Comparison of ENCODE assay signal across 10 mouse cellular contexts in the genomic region with DNA sequence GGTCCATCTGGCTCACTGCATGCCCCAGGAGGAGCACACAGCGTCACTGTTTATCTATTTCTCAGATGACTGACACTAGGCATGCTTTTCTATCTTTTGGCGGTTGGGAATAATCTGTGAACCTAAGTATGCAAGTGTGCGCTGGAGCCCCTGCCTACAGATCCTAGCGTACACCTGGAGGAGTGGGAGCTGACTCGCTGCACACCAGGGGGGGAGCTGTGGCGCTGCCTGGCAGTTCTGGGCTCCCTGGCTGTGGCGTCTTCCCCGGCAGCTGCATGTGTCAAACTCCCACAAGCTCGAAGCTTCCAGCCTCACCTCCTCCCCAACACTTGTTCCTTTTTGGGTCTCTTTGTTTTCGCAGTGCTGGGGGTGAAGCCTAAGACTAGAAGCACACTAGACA. TPM values are rescaled to one million over a fixed set of nuclear protein-coding genes. Genes with fewer than 3 reads are reported as not detected.
DNase-seq lines count a peak whose midpoint lies in the region; ATAC-seq and TF ChIP-seq lines count a peak whose summit lies in the region.
"Had no signal": no experiment of that assay in that cellular context is flagged by ENCODE, and none has a peak within 500 bp of the region (broad histone marks: within the 10 kb centered on the region; RNA-seq: fewer than 3 reads in every experiment).

No protein-coding gene starts in this region.

- no peak for TF ChIP-seq CTCF in testis, adult 2 months (IDR thresholded peaks at IDR 0.05; ENCODE audit: control insufficient read depth, insufficient read depth, insufficient replicate concordance, low read depth, low read length)

- H3K9ac ChIP-seq in heart, embryonic 13.5 days: no peak overlapping the region

- intact Hi-C loops in heart, postnatal 14 days (cut with DNase I): no loop called here
- intact Hi-C loops in left cerebral cortex, postnatal 14 days (cut with DNase I): loop anchor here (5.0 kb wide), 1 partner anchor 84 kb away; no protein-coding TSS in a partner anchor

- no peak for TF ChIP-seq POLR2A in testis, adult 2 months (IDR thresholded peaks at IDR 0.05; ENCODE audit: control insufficient read depth, low read depth, low read length)

- H3K36me3 ChIP-seq in heart, embryonic 13.5 days: peaks cover 8% of the 10 kb centered on the region; the same call in 1 of the 2 replicates
- no peaks in the 10 kb centered on the region for H3K36me3 ChIP-seq in testis, adult 2 months (ENCODE audit: control insufficient read depth, insufficient read depth, low read length)

- H3K27ac ChIP-seq in heart, embryonic 13.5 days (replicated peaks): no peak overlapping the region
- H3K27ac ChIP-seq in testis, adult 2 months (ENCODE audit: control insufficient read depth, insufficient read depth, low read depth, low read length): peak overlapping the region; percentile 27; the same call in 1 of the 2 replicates

- no peak overlapping the region for H3K4me3 ChIP-seq in heart, embryonic 13.5 days
- H3K4me3 ChIP-seq in testis, adult 2 months (ENCODE audit: control insufficient read depth, low read depth, low read length): no peak overlapping the region
- H3K4me3 ChIP-seq: erythroblast, embryonic 14.5 days had no signal

- H3K4me1 ChIP-seq in heart, embryonic 13.5 days: peaks cover 65% of the 10 kb centered on the region
- H3K4me1 ChIP-seq in testis, adult 2 months (ENCODE audit: control insufficient read depth, insufficient read depth, low read length): peaks cover 15% of the 10 kb centered on the region

- no peaks in the 10 kb centered on the region; the same call in 1 of the 2 replicates for H3K27me3 ChIP-seq in heart, embryonic 13.5 days (replicated peaks)
- H3K27me3 ChIP-seq in testis, adult 2 months (ENCODE audit: control insufficient read depth, insufficient read depth, low read length): no peaks in the 10 kb centered on the region

- peak overlapping the region; percentile 30 for H3K4me2 ChIP-seq in heart, embryonic 13.5 days

- ATAC-seq in heart, embryonic 13.5 days (ENCODE audit: extremely low read depth, insufficient number of reproducible peaks, low FRiP score, low TSS enrichment): no peak

- no peak for DNase-seq in heart, postnatal 14 days
- DNase-seq in thymus, postnatal 0 days (ENCODE audit: low spot score): peak; percentile 24
- DNase-seq in thymus, adult 18-20 months: no peak
- DNase-seq in left cerebral cortex, postnatal 14 days (ENCODE audit: low spot score in 2 of 2): peak; percentile 82 to 90
- DNase-seq in urinary bladder, postnatal 14 days (ENCODE audit: low spot score): no peak
- no peak for DNase-seq in T-cell, adult 2 months (ENCODE audit: low spot score)
- DNase-seq: adrenal gland, postnatal 10 days had no signal

- 45% methylated on average over 10 of the region's 10 CpGs for WGBS in heart, embryonic 13.5 days

- no peaks in the 10 kb centered on the region for H3K9me3 ChIP-seq in heart, embryonic 13.5 days

RNA-seq across cellular contexts. Expression of a gene that starts 21.5 kb away (rescaled TPM):
- polyA plus RNA-seq in heart, embryonic 13.5 days (2015; fragmentation: Nextera tagmentation; extraction: Ambion mirVana): 9.7 and 12.4 TPM in 2 replicates
- total RNA-seq in heart, postnatal 14 days (2021): 1 to 10 TPM; 7.7 to 9.5 TPM
- 7.4 and 8.0 TPM in 2 replicates for polyA plus RNA-seq in thymus, postnatal 0 days (2015; fragmentation: Nextera tagmentation; extraction: Ambion mirVana)
- 100 to 1,000 TPM; 109 to 111 TPM for total RNA-seq in left cerebral cortex, postnatal 14 days (2021)
- 11.3 and 12.3 TPM in 2 replicates for polyA plus RNA-seq in testis, adult 2 months (2012; rRNA removed)

RNA-seq across cellular contexts. Expression of a gene that starts 44.6 kb away (rescaled TPM):
- polyA plus RNA-seq in heart, embryonic 13.5 days (2015; fragmentation: Nextera tagmentation; extraction: Ambion mirVana): 3.5 TPM in 2 replicates
- total RNA-seq in heart, postnatal 14 days (2021): 1 to 10 TPM; 2.4 to 3.8 TPM
- 1.6 and 2.2 TPM in 2 replicates for polyA plus RNA-seq in thymus, postnatal 0 days (2015; fragmentation: Nextera tagmentation; extraction: Ambion mirVana)
- under 1 TPM; 0.51 to 0.72 TPM for total RNA-seq in left cerebral cortex, postnatal 14 days (2021)
- polyA plus RNA-seq in testis, adult 2 months (2012; rRNA removed): 409 and 456 TPM in 2 replicates
- polyA plus RNA-seq: erythroblast, embryonic 14.5 days had no signal

RNA-seq across cellular contexts. Expression of a gene that starts 58.9 kb away (rescaled TPM):
- polyA plus RNA-seq in heart, embryonic 13.5 days (2015; fragmentation: Nextera tagmentation; extraction: Ambion mirVana): 11.2 and 12.4 TPM in 2 replicates
- total RNA-seq in heart, postnatal 14 days (2021): 1 to 10 TPM; 5.5 to 6.9 TPM
- polyA plus RNA-seq in thymus, postnatal 0 days (2015; fragmentation: Nextera tagmentation; extraction: Ambion mirVana): 8.0 and 8.4 TPM in 2 replicates
- 10 to 100 TPM; 37.2 to 37.9 TPM for total RNA-seq in left cerebral cortex, postnatal 14 days (2021)
- polyA plus RNA-seq in testis, adult 2 months (2012; rRNA removed): 3.6 and 4.8 TPM in 2 replicates

Comparison
In these comparisons a context has a peak if more than half of its experiments do, and no peak if none do; other contexts are left out.
1. DNase-seq: peak in thymus, postnatal 0 days (single experiment) and left cerebral cortex, postnatal 14 days (2 of 2); none in heart, postnatal 14 days (0 of 2), thymus, adult 18-20 months (0 of 2), urinary bladder, postnatal 14 days (single experiment) and T-cell, adult 2 months (single experiment).
2. RNA of a gene that starts 44.6 kb away (polyA plus RNA-seq): 409 to 456 TPM in testis, adult 2 months; 3.5 TPM in heart, embryonic 13.5 days and 1.6 to 2.2 TPM in thymus, postnatal 0 days; every median in the first group is over 10 times any median in the second.